In genomic region chr13:4800666-4801065, GRCm38 (mm10) we compare ENCODE assay signal across 26 mouse cellular contexts.
"Had no signal": no experiment of that assay in that cellular context is flagged by ENCODE, and none has a peak within 500 bp of the region (broad histone marks: within the 10 kb centered on the region; RNA-seq: fewer than 3 reads in every experiment).

No protein-coding gene starts in this region.

- H3K4me1 ChIP-seq: heart, embryonic 13.5 days; heart, embryonic 15.5 days; hindbrain, embryonic 13.5 days; hindbrain, embryonic 15.5 days; kidney, embryonic 15.5 days; limb, embryonic 13.5 days; limb, embryonic 15.5 days had no signal

- ATAC-seq: hindbrain, postnatal 0 days; intestine, embryonic 16.5 days had no signal

- H3K4me2 ChIP-seq: heart, embryonic 11.5 days; heart, embryonic 13.5 days; heart, embryonic 15.5 days; hindbrain, embryonic 13.5 days; hindbrain, embryonic 15.5 days; kidney, embryonic 15.5 days; limb, embryonic 13.5 days; limb, embryonic 15.5 days; liver, embryonic 11.5 days had no signal

- H3K9ac ChIP-seq: heart, embryonic 13.5 days; heart, embryonic 15.5 days; hindbrain, embryonic 13.5 days; hindbrain, embryonic 15.5 days; kidney, embryonic 15.5 days; limb, embryonic 13.5 days; limb, embryonic 15.5 days; liver, embryonic 14.5 days had no signal

- H3K36me3 ChIP-seq: heart, embryonic 13.5 days; heart, embryonic 15.5 days; hindbrain, embryonic 15.5 days; kidney, embryonic 15.5 days; limb, embryonic 13.5 days; limb, embryonic 15.5 days had no signal

- H3K27me3 ChIP-seq: heart, embryonic 13.5 days; heart, embryonic 15.5 days; hindbrain, embryonic 13.5 days; hindbrain, embryonic 15.5 days; kidney, embryonic 15.5 days; limb, embryonic 13.5 days; limb, embryonic 15.5 days had no signal

- H3K27ac ChIP-seq: heart, adult 2 months; heart, embryonic 13.5 days; heart, embryonic 15.5 days; hindbrain, embryonic 13.5 days; hindbrain, embryonic 15.5 days; hindbrain, postnatal 0 days; kidney, embryonic 15.5 days; kidney, postnatal 0 days; limb, embryonic 13.5 days; limb, embryonic 15.5 days; liver, embryonic 14.5 days had no signal

- H3K4me3 ChIP-seq: heart, adult 2 months; heart, embryonic 13.5 days; heart, embryonic 15.5 days; hindbrain, embryonic 13.5 days; hindbrain, embryonic 15.5 days; kidney, embryonic 15.5 days; limb, embryonic 13.5 days; limb, embryonic 15.5 days had no signal

- DNase-seq: gastrocnemius, postnatal 14 days; gastrocnemius, postnatal 36 days; heart, adult 11 months; heart, adult 2 months; heart, postnatal 14 days; heart, postnatal 36 days; kidney, adult 11 months; kidney, adult 2 months; kidney, postnatal 14 days; kidney, postnatal 36 days; layer of hippocampus, adult 9-11 months; layer of hippocampus, postnatal 36 days; left cerebral cortex, postnatal 4 days had no signal

- H3K9me3 ChIP-seq: limb, embryonic 15.5 days had no signal
